In genomic region chr1:84089664-84090063, GRCm38 (mm10) we compare ENCODE assay signal across 19 mouse cellular contexts.
"Had no signal": no experiment of that assay in that cellular context is flagged by ENCODE, and none has a peak within 500 bp of the region (broad histone marks: within the 10 kb centered on the region; RNA-seq: fewer than 3 reads in every experiment).

No protein-coding gene starts in this region.

- H3K27ac ChIP-seq: lung, embryonic 15.5 days; midbrain, embryonic 10.5 days; midbrain, embryonic 12.5 days; neural tube, embryonic 15.5 days had no signal

- H3K27me3 ChIP-seq: lung, embryonic 15.5 days; midbrain, embryonic 12.5 days; neural tube, embryonic 13.5 days; neural tube, embryonic 15.5 days had no signal

- ATAC-seq: midbrain, embryonic 16.5 days had no signal

- H3K9ac ChIP-seq: lung, embryonic 15.5 days; midbrain, embryonic 12.5 days; neural tube, embryonic 13.5 days; neural tube, embryonic 15.5 days had no signal

- H3K4me3 ChIP-seq: lung, embryonic 15.5 days; midbrain, embryonic 10.5 days; midbrain, embryonic 12.5 days; myocyte; neural tube, embryonic 13.5 days; neural tube, embryonic 15.5 days had no signal

- H3K36me3 ChIP-seq: lung, embryonic 15.5 days; midbrain, embryonic 10.5 days; midbrain, embryonic 12.5 days; neural tube, embryonic 13.5 days; neural tube, embryonic 15.5 days had no signal

- H3K4me1 ChIP-seq: lung, embryonic 15.5 days; midbrain, embryonic 10.5 days had no signal

- H3K9me3 ChIP-seq: lung, embryonic 15.5 days; midbrain, embryonic 10.5 days; midbrain, embryonic 12.5 days; neural tube, embryonic 13.5 days; neural tube, embryonic 15.5 days had no signal

- DNase-seq: lung, adult 18-20 months; lung, postnatal 10 days; lung, postnatal 4 days; midbrain, embryonic 14.5 days; retina, postnatal 1 day; right cerebral cortex, adult 18-20 months; right cerebral cortex, postnatal 25 days; right cerebral cortex, postnatal 4 days; spleen, adult 18-20 months; thymus, adult 18-20 months; thymus, postnatal 14 days; thymus, postnatal 36 days had no signal

- H3K4me2 ChIP-seq: lung, embryonic 15.5 days; midbrain, embryonic 12.5 days; neural tube, embryonic 13.5 days; neural tube, embryonic 15.5 days had no signal
